Mouse (Mus musculus) embryo, embryonic 11.5 days (tissue): Measurements from ENCODE around the gene Kctd21.
A peak's percentile ranks its signal among the peaks of the same experiment; 100 is the strongest.

Experiments used
- DNase-seq: peaks from one replicate; pipeline ENCODE4 v3.0.0-alpha.2; 2012; ENCODE audit warnings: low read depth, low spot score

The Kctd21 gene

GRCm38 (mm10) chr7:97331726-97332666 lies at the start of gene Kctd21, which contains the start of gene Usp35:
Gene Kctd21, plus strand, starts transcription at chr7:97332327.
Gene Usp35, minus strand, starts transcription at chr7:97332020.
- peak; percentile 91 for DNase-seq

GRCm38 (mm10) chr7:97296986-97297385 lies 35.1 kb upstream of the Kctd21 start:
- no peak for DNase-seq

- DNase-seq = peak; percentile 51
Observed at GRCm38 (mm10) chr7:97297466-97297865, 34.7 kb upstream of the Kctd21 start.

GRCm38 (mm10) chr7:97298279-97298678 lies 33.8 kb upstream of the Kctd21 start:
- DNase-seq = no peak

- DNase-seq = no peak
Observed at GRCm38 (mm10) chr7:97298943-97299342, 33.2 kb upstream of the Kctd21 start.

- DNase-seq = no peak
Observed at GRCm38 (mm10) chr7:97300914-97301313, 31.2 kb upstream of the Kctd21 start.

GRCm38 (mm10) chr7:97301321-97301720 lies 30.8 kb upstream of the Kctd21 start:
- DNase-seq = no peak

GRCm38 (mm10) chr7:97302261-97302660 lies 29.9 kb upstream of the Kctd21 start:
- no peak for DNase-seq

- DNase-seq = no peak
Observed at GRCm38 (mm10) chr7:97302876-97303275, 29.3 kb upstream of the Kctd21 start.

GRCm38 (mm10) chr7:97303614-97304013 lies 28.5 kb upstream of the Kctd21 start:
- DNase-seq = no peak

- no peak for DNase-seq
Observed at GRCm38 (mm10) chr7:97304471-97304870, 27.7 kb upstream of the Kctd21 start.

- no peak for DNase-seq
Observed at GRCm38 (mm10) chr7:97305206-97305605, 26.9 kb upstream of the Kctd21 start.

GRCm38 (mm10) chr7:97306813-97307212 lies 25.3 kb upstream of the Kctd21 start:
- no peak for DNase-seq

GRCm38 (mm10) chr7:97307546-97307945 lies 24.6 kb upstream of the Kctd21 start:
- no peak for DNase-seq

GRCm38 (mm10) chr7:97309461-97310340 lies 22.4 kb upstream of the Kctd21 start:
- no peak for DNase-seq

- DNase-seq = no peak
Observed at GRCm38 (mm10) chr7:97310341-97310635, 21.8 kb upstream of the Kctd21 start.

- no peak for DNase-seq
Observed at GRCm38 (mm10) chr7:97311620-97312019, 20.5 kb upstream of the Kctd21 start.

- no peak for DNase-seq
Observed at GRCm38 (mm10) chr7:97312196-97312595, 19.9 kb upstream of the Kctd21 start.

- no peak for DNase-seq
Observed at GRCm38 (mm10) chr7:97312856-97313255, 19.3 kb upstream of the Kctd21 start.

- no peak for DNase-seq
Observed at GRCm38 (mm10) chr7:97313364-97313995, 18.6 kb upstream of the Kctd21 start.

- no peak for DNase-seq
Observed at GRCm38 (mm10) chr7:97314646-97315045, 17.5 kb upstream of the Kctd21 start.

- DNase-seq = no peak
Observed at GRCm38 (mm10) chr7:97315656-97316055, 16.5 kb upstream of the Kctd21 start.
